Mouse (Mus musculus) hindbrain, postnatal 0 days (tissue): ENCODE results near the gene Magt1. TPM values are rescaled to one million over a fixed set of nuclear protein-coding genes. Genes with fewer than 3 reads are reported as not detected.

Source experiments
- ATAC-seq: fragments of 200-750 bp; cut with Nextera tagmentation; 2 replicates; pipeline ENCODE4 v1.8.0; 2017; ENCODE audit warnings: mild to moderate bottlenecking, moderate TSS enrichment, moderate library complexity
- DNase-seq: peaks from one replicate; pipeline ENCODE4 v3.0.0-alpha.2; 2015; ENCODE audit warnings: low spot score
- H3K27ac ChIP-seq: fragments of 300-500 bp; sonication (generic); 2 replicates; pipeline ENCODE4 v1.5.1; 2014; ENCODE audit warnings: mild to moderate bottlenecking
- H3K27me3 ChIP-seq: fragments of 300-500 bp; sonication (generic); 2 replicates; pipeline ENCODE4 v1.6.1; 2014; ENCODE audit warnings: low read length, mixed read lengths; ENCODE audit not compliant: insufficient read depth
- H3K36me3 ChIP-seq: fragments of 300-500 bp; sonication (generic); 2 replicates; pipeline ENCODE4 v1.6.1; 2014; ENCODE audit warnings: low read length, mixed read lengths; ENCODE audit not compliant: insufficient read depth
- H3K4me1 ChIP-seq: fragments of 300-500 bp; sonication (generic); 2 replicates; pipeline ENCODE4 v1.6.1; 2014; ENCODE audit warnings: antibody characterized with exemption, low read length, mixed read lengths; ENCODE audit not compliant: insufficient read depth
- H3K4me2 ChIP-seq: fragments of 300-500 bp; sonication (generic); 2 replicates; pipeline ENCODE4 v1.6.1; 2014; ENCODE audit warnings: low read depth, mild to moderate bottlenecking, low read length, moderate library complexity, mixed read lengths
- H3K4me3 ChIP-seq: fragments of 300-500 bp; sonication (generic); 2 replicates; pipeline ENCODE4 v1.5.1; 2014; ENCODE audit warnings: low read length
- H3K9ac ChIP-seq: fragments of 300-500 bp; sonication (generic); replicated peaks from 2 replicates; pipeline ENCODE4 v1.6.1; 2014; ENCODE audit warnings: mild to moderate bottlenecking, low read length, moderate library complexity, mixed read lengths
- H3K9me3 ChIP-seq: fragments of 300-500 bp; sonication (generic); 2 replicates; pipeline ENCODE4 v1.6.1; 2016; ENCODE audit warnings: low read length, mixed read lengths
- CTCF ChIP-seq: IDR thresholded peaks from 2 replicates; pipeline ENCODE4 v1.5.1; 2016; ENCODE audit warnings: antibody characterized with exemption, control low read depth, low read depth
- WGBS: fragments of 180-500 bp; shearing (Covaris S2); extraction: QIAGEN DNeasy Blood & Tissue Kit; methylation state at CpG from one replicate; pipeline ENCODE4 v1.1.7; 2014; 5-methylcytosine and 5-hydroxymethylcytosine counted together
- polyA plus RNA-seq: library from polyadenylated mRNA; unstranded; fragments of >200 nt; fragmentation: Nextera tagmentation; extraction: Ambion mirVana; gene quantifications from 2 replicates; pipeline ENCODE4 v1.2.1, GENCODE M21; 2015
- total RNA-seq: library from RNA; depleted of rRNA; stranded (reverse); fragments of >200 nt; gene quantifications from 2 replicates; pipeline ENCODE4 v1.2.3, GENCODE M21; 2014; rRNA removed

Gene Magt1
- total RNA-seq: 18.2 and 22.2 TPM in 2 replicates
- 14.5 and 18.2 TPM in 2 replicates for polyA plus RNA-seq

GRCm38 (mm10) chrX:106011465-106012159 is at the start of gene Magt1:
TSS of gene Magt1 (minus strand) at chrX:106011906.
- ATAC-seq (peak; percentile 93), DNase-seq (peak; percentile 92)
- Histone ChIP-seq H3K27ac (peak within 1 kb of the TSS; percentile 86), H3K4me3 (peak within 1 kb of the TSS; percentile 59), H3K4me1 (no peaks in the 10 kb centered on the region), H3K4me2 (peak within 1 kb of the TSS; percentile 59), H3K27me3 (no peaks in the 10 kb centered on the region), H3K36me3 (no peaks in the 10 kb centered on the region), H3K9me3 (no peaks in the 10 kb centered on the region), H3K9ac (peak within 1 kb of the TSS; percentile 38)
- TF ChIP-seq CTCF: no peak
- 18% methylated on average over 45 of the region's 45 CpGs for whole genome bisulfite sequencing

- Histone ChIP-seq H3K4me1 (no peaks in the 10 kb centered on the region), H3K27me3 (no peaks in the 10 kb centered on the region), H3K4me2 (no peak overlapping the region), H3K9me3 (no peaks in the 10 kb centered on the region), H3K27ac (no peak overlapping the region), H3K36me3 (no peaks in the 10 kb centered on the region), H3K4me3 (no peak overlapping the region), H3K9ac (no peak overlapping the region)
- ATAC-seq (no peak), DNase-seq (no peak)
- no peak for TF ChIP-seq CTCF
- WGBS: 75% methylated on average over 1 of the region's 1 CpGs
Measured at GRCm38 (mm10) chrX:106048191-106048590, 36.5 kb upstream of the Magt1 start.

- no peak overlapping the region for H3K9ac ChIP-seq
- no peaks in the 10 kb centered on the region for H3K4me1 ChIP-seq
- 79% methylated on average over 9 of the region's 9 CpGs for WGBS
- no peak overlapping the region for H3K27ac ChIP-seq
- DNase-seq (no peak), ATAC-seq (no peak)
- H3K9me3 ChIP-seq: no peaks in the 10 kb centered on the region
- no peaks in the 10 kb centered on the region for H3K27me3 ChIP-seq
- no peak overlapping the region for H3K4me2 ChIP-seq
- H3K36me3 ChIP-seq: no peaks in the 10 kb centered on the region
- H3K4me3 ChIP-seq: no peak overlapping the region
- TF ChIP-seq CTCF: no peak
Measured at GRCm38 (mm10) chrX:106045928-106046327, 34.2 kb upstream of the Magt1 start.

GRCm38 (mm10) chrX:106045455-106045854 is 33.7 kb upstream of the Magt1 start:
- Histone ChIP-seq H3K4me2 (no peak overlapping the region), H3K4me3 (no peak overlapping the region), H3K27me3 (no peaks in the 10 kb centered on the region), H3K9ac (no peak overlapping the region), H3K27ac (no peak overlapping the region), H3K9me3 (no peaks in the 10 kb centered on the region), H3K4me1 (no peaks in the 10 kb centered on the region), H3K36me3 (no peaks in the 10 kb centered on the region)
- DNase-seq (no peak), ATAC-seq (no peak)
- TF ChIP-seq CTCF: no peak
- WGBS: 65% methylated on average over 2 of the region's 2 CpGs

- H3K4me3 ChIP-seq: no peak overlapping the region
- H3K9me3 ChIP-seq: no peaks in the 10 kb centered on the region
- no peaks in the 10 kb centered on the region for H3K4me1 ChIP-seq
- H3K27me3 ChIP-seq: no peaks in the 10 kb centered on the region
- no peak overlapping the region for H3K9ac ChIP-seq
- H3K27ac ChIP-seq: no peak overlapping the region
- H3K36me3 ChIP-seq: no peaks in the 10 kb centered on the region
- no peak for TF ChIP-seq CTCF
- no peak for DNase-seq
- H3K4me2 ChIP-seq: no peak overlapping the region
- no peak for ATAC-seq
- WGBS: 61% methylated on average over 8 of the region's 8 CpGs
Measured at GRCm38 (mm10) chrX:106043863-106044617, 32.3 kb upstream of the Magt1 start.

GRCm38 (mm10) chrX:106037185-106037752 is 25.6 kb upstream of the Magt1 start:
- Histone ChIP-seq H3K9ac (no peak overlapping the region), H3K36me3 (no peaks in the 10 kb centered on the region), H3K27ac (no peak overlapping the region), H3K4me2 (no peak overlapping the region), H3K27me3 (no peaks in the 10 kb centered on the region), H3K4me1 (no peaks in the 10 kb centered on the region), H3K9me3 (no peaks in the 10 kb centered on the region), H3K4me3 (no peak overlapping the region)
- 80% methylated on average over 3 of the region's 3 CpGs for WGBS
- no peak for TF ChIP-seq CTCF
- ATAC-seq (no peak), DNase-seq (no peak)

- Histone ChIP-seq H3K4me1 (no peaks in the 10 kb centered on the region), H3K36me3 (no peaks in the 10 kb centered on the region), H3K4me2 (no peak overlapping the region), H3K27me3 (no peaks in the 10 kb centered on the region), H3K4me3 (no peak overlapping the region), H3K9ac (no peak overlapping the region), H3K27ac (no peak overlapping the region), H3K9me3 (no peaks in the 10 kb centered on the region)
- 53% methylated on average over 2 of the region's 2 CpGs for WGBS
- DNase-seq (no peak), ATAC-seq (no peak)
- no peak for TF ChIP-seq CTCF
Measured at GRCm38 (mm10) chrX:106035727-106036126, 24.0 kb upstream of the Magt1 start.
